Mouse (Mus musculus) stomach, embryonic 16.5 days (tissue): ENCODE measurements around the gene Clstn1. TPM values are rescaled to one million over a fixed set of nuclear protein-coding genes. Genes with fewer than 3 reads are reported as not detected.

Source experiments
- ATAC-seq: fragments of 200-750 bp; cut with Nextera tagmentation; 2 replicates; pipeline ENCODE4 v1.8.0; 2017; ENCODE audit warnings: moderate number of reproducible peaks, moderate TSS enrichment; ENCODE audit not compliant: insufficient read depth, low FRiP score
- H3K27ac ChIP-seq: fragments of 300-500 bp; sonication (generic); 2 replicates; pipeline ENCODE4 v1.5.1; 2014; ENCODE audit warnings: low read length
- H3K27me3 ChIP-seq: fragments of 300-500 bp; sonication (generic); 2 replicates; pipeline ENCODE4 v1.6.1; 2014; ENCODE audit warnings: low read length, control low read depth, mixed read lengths; ENCODE audit not compliant: control insufficient read depth, insufficient read depth
- H3K36me3 ChIP-seq: fragments of 300-500 bp; sonication (generic); 2 replicates; pipeline ENCODE4 v1.6.1; 2014; ENCODE audit warnings: low read length; ENCODE audit not compliant: control insufficient read depth, insufficient read depth
- H3K4me1 ChIP-seq: fragments of 300-500 bp; sonication (generic); 2 replicates; pipeline ENCODE4 v1.6.1; 2014; ENCODE audit warnings: low read length, control low read depth, mixed read lengths; ENCODE audit not compliant: control insufficient read depth, insufficient read depth
- H3K4me2 ChIP-seq: fragments of 300-500 bp; sonication (generic); 2 replicates; pipeline ENCODE4 v1.6.1; 2014; ENCODE audit warnings: low read depth, low read length, mixed read lengths
- H3K4me3 ChIP-seq: fragments of 300-500 bp; sonication (generic); replicated peaks from 2 replicates; pipeline ENCODE4 v1.5.1; 2014; ENCODE audit warnings: mild to moderate bottlenecking, low read length
- H3K9ac ChIP-seq: fragments of 300-500 bp; sonication (generic); 2 replicates; pipeline ENCODE4 v1.6.1; 2014; ENCODE audit warnings: low read length
- H3K9me3 ChIP-seq: fragments of 300-500 bp; sonication (generic); replicated peaks from 2 replicates; pipeline ENCODE4 v1.6.1; 2016; ENCODE audit warnings: low read length, control low read depth; ENCODE audit not compliant: control insufficient read depth
- WGBS: fragments of 180-500 bp; shearing (Covaris S2); extraction: QIAGEN DNeasy Blood & Tissue Kit; methylation state at CpG from one replicate; pipeline ENCODE4 v1.1.7; 2014; 5-methylcytosine and 5-hydroxymethylcytosine counted together
- polyA plus RNA-seq: library from polyadenylated mRNA; unstranded; fragments of >200 nt; fragmentation: Nextera tagmentation; extraction: Ambion mirVana; gene quantifications from 2 replicates; pipeline ENCODE4 v1.2.1, GENCODE M21; 2015

The Clstn1 gene
- polyA plus RNA-seq, 1 experiment from 2014 or later = 14.7 TPM

DNA sequence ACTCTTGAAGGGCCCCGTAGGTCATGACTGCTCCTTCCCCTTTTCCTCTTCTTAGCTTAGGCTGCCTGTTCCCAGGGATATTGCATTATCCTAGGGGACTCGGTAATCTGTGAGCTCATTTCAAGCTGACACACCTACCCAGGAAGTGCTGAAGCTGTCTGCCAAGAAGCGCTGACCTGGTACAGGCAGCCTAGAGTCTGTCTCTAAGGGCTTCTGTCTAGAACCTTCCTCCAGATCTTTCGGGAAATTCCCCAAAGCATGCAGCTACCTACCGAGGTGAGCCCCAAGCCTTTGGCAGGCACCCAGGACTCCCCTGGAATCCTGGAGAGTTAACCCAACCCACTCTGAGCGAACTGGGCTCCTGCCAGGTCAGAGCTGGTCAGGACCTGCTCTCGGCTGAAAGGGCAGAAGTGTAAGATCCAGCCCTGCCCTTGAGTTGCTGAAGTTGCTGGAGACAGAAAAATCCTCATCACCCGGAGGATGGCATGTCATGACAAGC, 14.6 kb upstream of the Clstn1 start:
- 45% methylated on average over 8 of the region's 8 CpGs for WGBS
- Histone ChIP-seq H3K4me3 (no peak overlapping the region), H3K9ac (peak overlapping the region; percentile 4; the same call in 1 of the 2 replicates), H3K9me3 (no peaks in the 10 kb centered on the region), H3K4me2 (peak overlapping the region; percentile 16; the same call in 1 of the 2 replicates), H3K36me3 (no peaks in the 10 kb centered on the region), H3K4me1 (peaks cover 34% of the 10 kb centered on the region), H3K27ac (peak overlapping the region; percentile 46), H3K27me3 (no peaks in the 10 kb centered on the region)
- peak; percentile 52; the same call in 1 of the 2 replicates for ATAC-seq

DNA sequence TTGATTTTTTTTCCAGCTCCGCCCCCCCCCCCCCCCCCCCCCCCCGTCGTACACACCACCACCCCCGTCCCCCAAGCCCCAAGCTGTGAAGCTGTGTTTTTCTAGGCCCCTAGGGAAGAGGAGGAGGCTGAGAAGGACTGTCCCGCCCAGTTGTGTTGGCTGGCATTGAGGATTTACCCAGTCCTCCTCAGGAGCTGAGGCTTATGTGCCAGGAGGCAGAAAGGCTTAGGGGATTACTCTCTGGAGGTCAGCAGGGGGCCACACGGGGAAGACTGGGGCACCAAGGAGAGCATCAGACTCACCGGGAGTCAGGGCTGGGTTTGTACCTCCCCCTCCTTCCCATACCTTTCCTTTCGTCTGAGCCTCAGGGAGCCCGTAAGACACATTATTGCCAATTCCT, 13.8 kb upstream of the Clstn1 start:
- Histone ChIP-seq H3K36me3 (no peaks in the 10 kb centered on the region), H3K4me3 (no peak overlapping the region), H3K4me2 (no peak overlapping the region), H3K27ac (peak overlapping the region; percentile 46), H3K27me3 (no peaks in the 10 kb centered on the region), H3K9ac (0 out of 2 replicates have a peak overlapping the region, but pooled peaks have one; percentile 12), H3K9me3 (no peaks in the 10 kb centered on the region), H3K4me1 (peaks cover 34% of the 10 kb centered on the region)
- no peak for ATAC-seq
- WGBS = 34% methylated on average over 6 of the region's 9 CpGs

DNA sequence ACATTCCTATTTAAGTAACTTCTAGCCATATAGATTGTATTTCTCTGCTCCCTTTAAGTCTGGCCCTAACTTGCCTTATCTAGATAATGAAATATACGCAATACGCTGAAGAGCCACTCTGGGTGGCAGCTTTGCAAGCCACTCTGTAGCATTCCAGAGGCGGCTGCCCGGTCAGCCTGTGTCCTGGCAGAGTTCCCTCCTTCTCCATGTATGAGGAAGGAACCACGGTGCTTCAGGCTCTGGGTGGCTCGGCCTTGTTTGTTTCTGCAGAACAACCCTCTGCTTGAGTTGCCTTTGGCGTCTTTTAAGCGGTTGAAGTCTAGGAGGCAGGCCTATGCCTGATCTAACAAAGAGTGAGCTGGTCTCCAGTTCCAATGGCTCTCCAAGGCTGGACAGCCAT, 13.4 kb upstream of the Clstn1 start:
- no peak for ATAC-seq
- Histone ChIP-seq H3K4me1 (peaks cover 31% of the 10 kb centered on the region), H3K9ac (no peak overlapping the region), H3K4me3 (no peak overlapping the region), H3K36me3 (no peaks in the 10 kb centered on the region), H3K27ac (peak overlapping the region; percentile 46), H3K27me3 (no peaks in the 10 kb centered on the region), H3K9me3 (no peaks in the 10 kb centered on the region), H3K4me2 (no peak overlapping the region)
- 53% methylated on average over 8 of the region's 8 CpGs for WGBS

DNA sequence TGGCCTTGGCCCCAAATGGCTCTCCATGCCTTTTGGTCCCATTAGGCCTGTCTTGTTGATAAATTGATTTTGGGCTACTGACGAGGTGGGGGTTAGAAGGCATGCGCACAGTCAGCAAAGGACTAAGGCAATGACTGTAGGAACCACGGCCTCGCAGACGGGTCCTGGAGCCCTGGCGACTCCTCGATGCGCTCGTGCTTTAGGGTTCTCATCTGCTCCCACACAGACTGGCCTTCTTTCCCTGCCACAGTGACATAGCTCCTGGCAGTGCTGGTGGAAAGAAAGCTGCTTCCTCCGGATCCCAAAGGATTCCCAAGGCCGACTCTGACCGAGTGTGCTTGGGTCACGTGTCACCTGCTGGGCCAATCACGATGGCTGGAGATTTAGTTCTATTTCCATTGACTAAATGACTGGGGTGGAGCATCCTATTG, 11.9 kb upstream of the Clstn1 start:
- WGBS = 68% methylated on average over 14 of the region's 14 CpGs
- peaks cover 24% of the 10 kb centered on the region for H3K4me1 ChIP-seq
- ATAC-seq = no peak
- H3K4me3 ChIP-seq = no peak overlapping the region
- no peak overlapping the region for H3K4me2 ChIP-seq
- no peaks in the 10 kb centered on the region for H3K9me3 ChIP-seq
- H3K9ac ChIP-seq = no peak overlapping the region
- no peaks in the 10 kb centered on the region for H3K36me3 ChIP-seq
- H3K27ac ChIP-seq = no peak overlapping the region
- H3K27me3 ChIP-seq = no peaks in the 10 kb centered on the region

DNA sequence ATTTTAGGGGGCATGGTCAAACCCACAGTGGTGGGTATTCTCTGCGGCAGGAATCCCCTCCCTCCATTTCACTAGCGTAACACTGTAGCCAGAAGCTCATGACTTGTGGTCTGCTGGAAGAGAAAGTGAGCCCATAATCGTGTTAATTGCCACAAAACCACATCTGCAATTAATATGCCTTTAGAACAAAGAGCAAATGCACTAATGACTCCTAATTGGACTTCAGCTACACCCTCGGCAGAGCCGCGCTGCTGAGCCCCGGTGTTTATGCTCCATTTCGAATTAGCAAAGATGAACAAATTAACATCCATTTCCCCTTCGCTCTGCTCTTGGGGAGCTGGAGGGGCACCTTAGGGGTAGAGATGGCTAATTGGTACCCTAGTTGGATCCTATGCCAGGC, 10.2 kb upstream of the Clstn1 start:
- Histone ChIP-seq H3K9me3 (no peaks in the 10 kb centered on the region), H3K27me3 (no peaks in the 10 kb centered on the region), H3K4me3 (no peak overlapping the region), H3K36me3 (no peaks in the 10 kb centered on the region), H3K4me1 (peaks cover 10% of the 10 kb centered on the region), H3K4me2 (no peak overlapping the region), H3K27ac (no peak overlapping the region), H3K9ac (no peak overlapping the region)
- ATAC-seq = no peak
- 80% methylated on average over 9 of the region's 9 CpGs for WGBS

DNA sequence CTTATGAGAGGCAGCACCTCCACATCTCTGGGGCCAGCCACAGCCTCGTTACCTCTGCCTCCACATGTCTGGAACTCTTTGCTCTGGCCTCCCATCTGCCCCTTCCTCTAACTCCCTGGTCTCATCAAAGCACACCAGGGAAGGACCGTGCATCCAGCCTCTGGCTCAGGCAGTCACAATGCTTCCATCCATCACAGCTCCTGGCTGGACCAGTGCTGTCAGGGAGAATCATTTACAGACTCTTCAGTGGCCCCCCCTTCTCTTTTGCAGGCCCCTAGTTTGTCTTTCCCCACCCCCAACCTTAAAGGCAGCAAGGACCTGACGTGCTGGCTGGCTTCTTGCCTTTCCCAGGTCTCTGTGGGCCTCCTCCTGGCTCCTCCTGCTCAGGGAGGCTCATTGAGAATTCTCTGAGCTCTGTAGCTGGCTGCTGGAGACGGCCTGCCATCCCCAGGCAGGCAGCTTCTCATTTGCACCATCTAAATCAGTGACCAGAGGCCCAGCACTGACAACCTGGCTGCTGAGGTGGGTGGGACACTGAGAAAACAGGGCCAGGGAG, 9.2 kb upstream of the Clstn1 start:
- 28% methylated on average over 4 of the region's 4 CpGs for WGBS

DNA sequence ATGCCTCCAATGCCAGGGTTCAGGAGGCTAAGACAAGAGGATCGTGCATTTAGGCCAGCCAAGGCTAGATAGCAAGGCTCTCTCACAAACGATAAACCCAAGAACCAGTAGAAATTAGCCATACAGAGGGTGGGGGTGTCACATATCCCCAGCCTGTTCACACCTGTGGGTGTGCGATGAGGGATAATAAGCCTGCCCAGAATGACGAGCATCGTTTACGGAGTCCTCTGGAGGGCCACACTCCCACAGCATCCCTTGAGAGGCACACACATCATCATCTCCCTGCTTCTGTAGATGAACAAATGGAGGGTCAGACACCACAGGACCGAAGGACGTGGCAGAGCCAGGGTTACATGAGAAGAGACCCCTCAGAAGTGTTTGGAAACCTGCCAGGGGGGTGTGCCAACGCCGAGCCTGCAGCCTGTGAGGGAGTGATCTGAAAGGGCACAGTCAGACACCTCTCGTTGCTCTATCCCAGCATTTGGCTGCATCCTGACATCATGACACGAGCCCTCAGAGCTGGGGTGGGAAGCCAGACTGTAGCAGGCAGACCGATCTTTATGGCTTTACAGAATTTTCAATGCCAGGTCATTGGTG, 8.1 kb upstream of the Clstn1 start:
- H3K9ac ChIP-seq = no peak overlapping the region
- no peak for ATAC-seq
- no peaks in the 10 kb centered on the region for H3K4me1 ChIP-seq
- H3K36me3 ChIP-seq = no peaks in the 10 kb centered on the region
- no peaks in the 10 kb centered on the region for H3K27me3 ChIP-seq
- H3K9me3 ChIP-seq = no peaks in the 10 kb centered on the region
- H3K27ac ChIP-seq = no peak overlapping the region
- H3K4me3 ChIP-seq = no peak overlapping the region
- H3K4me2 ChIP-seq = no peak overlapping the region
- WGBS = 65% methylated on average over 13 of the region's 13 CpGs

More for the DNA sequence above, 9.2 kb upstream of the Clstn1 start:
- H3K27ac ChIP-seq = no peak overlapping the region
- H3K9ac ChIP-seq = no peak overlapping the region
- H3K36me3 ChIP-seq = no peaks in the 10 kb centered on the region
- H3K9me3 ChIP-seq = no peaks in the 10 kb centered on the region
- no peaks in the 10 kb centered on the region for H3K4me1 ChIP-seq
- H3K4me2 ChIP-seq = no peak overlapping the region
- no peak overlapping the region for H3K4me3 ChIP-seq
- H3K27me3 ChIP-seq = no peaks in the 10 kb centered on the region
- no peak for ATAC-seq

DNA sequence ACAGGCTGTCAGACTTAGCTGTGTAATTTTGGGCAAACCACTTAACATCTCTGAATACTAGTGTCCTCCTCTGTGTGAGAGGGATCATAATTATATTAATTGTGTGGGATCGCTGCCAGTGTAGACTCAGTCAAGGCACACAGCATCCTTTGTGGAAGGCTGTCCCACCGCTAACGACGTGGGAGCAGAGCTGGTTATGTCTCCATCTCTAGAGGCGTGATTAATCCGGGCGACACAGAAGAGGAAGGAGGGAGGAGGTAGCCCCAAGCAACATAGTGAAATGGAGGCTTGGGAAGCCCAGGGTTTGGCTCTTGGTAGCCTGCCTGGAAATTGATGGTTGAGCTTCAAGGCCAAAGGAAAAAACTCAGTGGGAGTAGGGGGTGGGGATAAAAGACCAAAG, 7.4 kb upstream of the Clstn1 start:
- Histone ChIP-seq H3K4me3 (no peak overlapping the region), H3K4me1 (no peaks in the 10 kb centered on the region), H3K9me3 (no peaks in the 10 kb centered on the region), H3K36me3 (no peaks in the 10 kb centered on the region), H3K4me2 (no peak overlapping the region), H3K27me3 (no peaks in the 10 kb centered on the region), H3K27ac (no peak overlapping the region), H3K9ac (no peak overlapping the region)
- WGBS = 58% methylated on average over 7 of the region's 7 CpGs
- ATAC-seq = no peak

DNA sequence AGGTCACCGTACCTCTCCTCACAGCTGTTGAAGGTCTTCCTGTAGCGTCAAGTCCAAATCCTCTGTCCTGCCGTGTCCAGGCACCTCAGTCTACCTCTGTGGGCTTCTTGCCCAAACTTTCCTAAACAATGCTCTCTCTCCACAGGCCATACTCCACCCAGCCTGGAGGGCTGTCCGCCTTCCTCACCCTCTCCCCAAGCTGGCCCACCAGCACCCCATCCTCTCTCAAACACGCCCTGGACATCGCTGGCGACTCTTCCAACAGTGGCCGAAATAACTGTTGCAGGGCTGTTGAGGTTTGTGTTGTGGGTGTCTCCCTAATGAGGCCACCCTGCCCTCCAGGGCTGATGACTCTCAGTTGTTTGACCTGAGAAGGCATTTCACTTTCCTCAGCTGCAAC, 1.0 kb upstream of the Clstn1 start:
- H3K27ac ChIP-seq = no peak overlapping the region
- H3K9me3 ChIP-seq = no peaks in the 10 kb centered on the region
- no peaks in the 10 kb centered on the region for H3K36me3 ChIP-seq
- H3K4me2 ChIP-seq = no peak overlapping the region
- peaks cover 18% of the 10 kb centered on the region; the same call in 1 of the 2 replicates for H3K27me3 ChIP-seq
- no peak overlapping the region for H3K9ac ChIP-seq
- WGBS = 78% methylated on average over 8 of the region's 8 CpGs
- no peak for ATAC-seq
- no peak overlapping the region for H3K4me3 ChIP-seq
- peaks cover 12% of the 10 kb centered on the region for H3K4me1 ChIP-seq
